Mouse (Mus musculus): ENCODE data around the gene Bnip2.

Gene Bnip2

DNA sequence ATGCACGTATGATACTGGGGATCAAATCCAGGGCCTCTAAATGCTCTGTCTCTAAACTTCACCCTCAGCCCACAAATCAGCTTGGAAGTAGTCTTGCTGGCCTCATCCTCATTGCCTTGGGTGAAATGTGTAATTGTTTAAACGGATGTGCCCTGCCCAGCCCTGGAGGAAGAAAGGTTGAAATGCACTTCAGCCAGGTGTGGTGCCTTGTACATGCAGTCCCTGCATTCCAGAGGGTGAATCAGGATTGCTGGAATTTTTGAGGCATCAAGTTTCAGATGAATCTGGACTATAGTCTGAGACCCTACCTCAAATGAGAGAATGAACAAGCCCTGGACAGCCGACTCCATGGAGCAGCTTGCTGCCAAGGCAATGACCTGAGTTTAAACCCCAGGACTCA is 58.6 kb downstream of the Bnip2 start:
- DNase-seq (ENCODE audit: low read depth, low spot score): no peak

DNA sequence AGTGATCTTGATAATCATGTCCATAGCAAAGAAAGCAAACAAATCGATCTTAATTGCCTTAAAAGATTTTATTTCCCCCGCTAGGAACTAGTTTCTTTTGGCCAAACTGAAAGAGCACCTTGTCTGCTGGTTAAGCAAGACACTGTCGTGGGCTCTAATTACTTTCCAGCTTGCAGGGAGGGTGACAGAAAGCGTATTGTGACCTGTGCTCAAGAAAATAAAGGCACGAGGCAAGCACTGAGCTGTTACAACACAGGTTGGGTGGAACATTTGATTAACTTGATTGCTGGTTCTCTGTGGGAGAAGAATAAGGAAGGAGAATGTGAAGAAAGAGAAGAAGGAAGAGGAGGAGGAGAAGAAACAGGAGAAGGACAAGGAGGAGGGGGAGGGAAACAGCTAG is 59.0 kb downstream of the Bnip2 start:
- DNase-seq (ENCODE audit: low read depth, low spot score): no peak

GRCm38 (mm10) chr9:70048751-70049415 is 59.6 kb downstream of the Bnip2 start:
- DNase-seq (ENCODE audit: low read depth, low spot score): no peak

GRCm38 (mm10) chr9:70049416-70049783 is 60.1 kb downstream of the Bnip2 start:
- DNase-seq (ENCODE audit: low read depth, low spot score): no peak

DNA sequence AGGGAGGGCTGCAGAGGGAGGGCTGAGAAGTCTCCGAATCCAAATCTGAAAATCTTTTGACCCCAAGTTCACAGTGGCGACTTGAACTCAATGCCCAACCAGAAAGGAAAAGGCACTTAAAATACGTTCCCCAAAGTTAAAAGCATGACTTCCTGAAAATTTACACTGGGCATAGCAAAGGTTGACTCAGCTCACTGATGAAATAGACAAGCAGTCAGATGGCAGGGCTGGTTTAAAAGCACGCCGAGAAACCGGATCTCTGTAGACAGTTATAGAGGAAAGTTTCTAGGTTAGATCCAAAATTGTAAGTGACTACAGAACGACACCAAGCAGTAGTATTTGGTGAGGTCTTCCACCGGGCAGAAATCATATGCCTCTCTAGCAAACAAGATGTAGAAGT is 60.6 kb downstream of the Bnip2 start:
- DNase-seq (ENCODE audit: low read depth, low spot score): no peak

- DNase-seq (ENCODE audit: low read depth, low spot score): no peak
Measured at GRCm38 (mm10) chr9:70052730-70053129, 63.5 kb downstream of the Bnip2 start.

DNA sequence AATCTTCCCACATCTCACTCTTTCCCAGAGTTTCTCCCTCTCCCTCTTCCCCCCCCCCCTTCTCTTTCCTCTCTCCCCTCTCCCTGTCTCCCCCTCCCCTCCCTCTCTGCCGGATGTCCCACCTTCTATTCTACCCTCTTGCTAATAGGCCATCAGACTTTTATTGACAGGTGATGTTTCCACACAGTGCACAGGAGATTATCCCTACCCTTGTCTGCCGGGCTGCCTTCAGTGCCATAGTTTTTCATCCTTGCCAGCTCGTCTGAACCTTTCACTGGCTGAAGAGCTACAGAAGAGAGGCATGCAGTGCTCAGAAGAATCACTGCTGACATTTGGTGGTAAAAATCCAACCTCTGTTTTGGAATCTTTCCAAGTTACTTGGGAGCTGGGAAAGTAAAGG is 64.1 kb downstream of the Bnip2 start:
- no peak for DNase-seq (ENCODE audit: low read depth, low spot score)
